Mouse (Mus musculus) liver, embryonic 14.5 days (tissue): ENCODE measurements around the gene Spcs3.

Experiments used
- CTCF ChIP-seq: IDR thresholded peaks from 2 replicates; pipeline ENCODE4 v1.5.1; 2016; ENCODE audit warnings: antibody characterized with exemption, low read depth, control low read depth
- EP300 ChIP-seq: IDR thresholded peaks from 2 replicates; pipeline ENCODE4 v1.6.1; 2016; ENCODE audit warnings: antibody characterized with exemption, low read depth

DNA sequence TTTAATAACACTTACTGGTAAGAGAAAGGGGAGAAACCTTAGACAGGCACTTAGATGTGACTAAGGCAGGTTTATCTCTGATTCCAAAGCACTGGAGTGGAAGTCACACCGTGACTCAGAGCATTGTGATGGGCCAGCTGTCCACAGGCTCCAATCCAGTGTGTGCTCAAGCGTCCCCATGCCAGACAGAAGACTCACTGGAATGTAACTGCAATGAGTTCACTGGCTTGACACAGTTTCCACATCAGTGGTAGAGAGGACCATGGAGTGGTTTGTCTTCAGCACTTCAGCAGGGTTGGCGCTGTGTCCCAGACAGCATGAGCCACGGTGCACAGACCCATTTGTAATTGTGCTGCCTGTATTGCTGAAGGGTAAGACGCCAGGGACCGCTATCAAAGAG lies 18.6 kb upstream of the Spcs3 start:
- TF ChIP-seq EP300 (no peak), CTCF (no peak)
